Mouse (Mus musculus): ENCODE measurements around the gene Gpatch4. TPM values are rescaled to one million over a fixed set of nuclear protein-coding genes. Genes with fewer than 3 reads are reported as not detected.

Gene Gpatch4
- total and polyA plus RNA-seq, 3 experiments = 21.6 to 128 (median 49.1) TPM

DNA sequence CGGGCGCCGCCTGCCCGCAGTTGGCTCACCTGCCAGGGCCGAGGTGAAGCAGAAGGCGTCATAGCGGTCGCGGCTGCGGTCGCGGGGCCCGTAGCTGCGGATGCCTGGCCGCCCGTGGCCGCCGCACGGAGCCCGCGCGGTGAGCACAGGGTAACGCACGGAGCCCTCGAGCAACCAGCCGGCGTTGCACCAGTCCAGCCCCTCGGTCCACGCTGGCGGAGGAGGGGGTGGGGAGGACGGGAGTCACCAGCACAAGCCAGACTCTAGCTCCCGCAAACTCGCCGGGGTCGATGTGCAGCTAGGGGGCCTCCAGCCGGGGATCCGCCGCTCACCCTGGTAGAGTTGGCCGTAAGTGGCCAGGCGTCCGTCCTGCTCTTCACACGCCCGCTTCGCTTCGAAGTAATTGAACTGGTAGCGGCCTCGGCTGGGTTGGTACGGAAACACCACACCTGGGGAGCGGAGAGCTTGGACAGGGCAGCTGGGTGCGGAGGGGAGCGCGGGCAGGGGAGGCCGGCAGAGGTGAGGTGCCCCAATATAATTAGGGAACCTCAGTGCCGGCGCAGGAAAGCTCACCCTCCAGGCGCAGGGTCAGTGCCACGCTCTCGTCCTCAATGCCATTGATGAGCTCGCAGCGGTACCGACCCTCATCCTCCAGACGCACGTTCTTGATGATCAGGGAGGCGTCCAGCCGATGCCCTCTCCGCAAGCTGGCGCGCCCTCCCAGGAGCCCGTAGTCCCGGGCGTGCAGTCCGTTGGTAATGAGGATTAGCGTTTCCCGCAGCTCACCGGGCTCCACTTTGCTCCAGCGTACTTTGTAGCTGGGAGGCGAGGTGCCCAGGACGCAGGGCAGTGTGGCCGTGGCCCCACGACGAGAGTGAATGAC is 19.5 kb upstream of the Gpatch4 start:
- H3K27me3 ChIP-seq (replicated peaks) = peaks cover 80% of the 10 kb centered on the region
- dilution Hi-C loops (cut with MboI; ENCODE audit: extremely low pct_ligation_motif_present, extremely low pct_unique_long_range_greater_than_20kb, low sequenced_read_pairs) = no loop called here

DNA sequence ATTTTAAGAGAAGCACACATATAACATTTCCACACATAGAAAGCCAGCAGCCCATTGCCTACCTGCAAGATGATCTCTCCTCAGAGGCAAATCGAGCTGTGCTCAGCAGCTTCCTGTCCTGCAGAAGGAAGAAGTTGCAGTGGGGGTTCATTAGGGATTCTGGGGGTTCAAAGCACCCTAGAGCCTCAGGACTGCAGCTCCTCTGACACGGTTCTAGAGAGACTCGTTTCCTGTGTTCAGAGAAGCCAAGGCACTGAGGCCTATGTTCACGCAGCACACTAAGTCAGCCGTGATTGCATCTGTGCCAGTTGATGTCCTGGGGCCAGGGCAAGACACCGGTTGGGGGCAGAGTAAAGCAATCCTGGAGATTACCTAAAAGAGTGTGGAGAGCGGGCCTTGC is 16.1 kb upstream of the Gpatch4 start:
- DNase-seq (ENCODE audit: extremely low read depth) = no peak
- no peak overlapping the region for H3K4me2 ChIP-seq (ENCODE audit: insufficient read depth, low read depth, poor library complexity, severe bottlenecking)
- no peaks in the 10 kb centered on the region for H3K36me3 ChIP-seq (replicated peaks in 1 of 2; ENCODE audit: control insufficient read depth in 1 of 2, insufficient read depth in 1 of 2, low read length in 1 of 2)
- H3K4me3 ChIP-seq (replicated peaks in 1 of 3; ENCODE audit: low read depth in 2 of 3, low read length in 2 of 3, poor library complexity in 1 of 3) = no peak overlapping the region
- H3K9ac ChIP-seq (ENCODE audit: insufficient read depth, low read depth) = no peak overlapping the region
- TF ChIP-seq NELFE (IDR thresholded peaks at IDR 0.05; ENCODE audit: low read depth, low read length) (no peak), KAT2A (IDR thresholded peaks at IDR 0.05; ENCODE audit: insufficient replicate concordance, low read length) (no peak), MYC (IDR thresholded peaks at IDR 0.05; ENCODE audit: low read depth, low read length) (no peak), ELF1 (IDR thresholded peaks at IDR 0.05; ENCODE audit: low read depth, low read length) (no peak), ZC3H11A (IDR thresholded peaks at IDR 0.05; ENCODE audit: low read depth, low read length) (no peak), USF1 (IDR thresholded peaks at IDR 0.05; ENCODE audit: low read depth, low read length) (no peak)
- dilution Hi-C loops (cut with MboI; ENCODE audit: extremely low pct_ligation_motif_present, extremely low pct_unique_long_range_greater_than_20kb, low sequenced_read_pairs) (no loop called here), in situ Hi-C loops (cut with MboI; ENCODE audit: low pct_ligation_motif_present, low pct_unique_long_range_greater_than_20kb, low sequenced_read_pairs) (no loop called here)
- H3K4me1 ChIP-seq (ENCODE audit: control insufficient read depth in 1 of 2, insufficient read depth in 2 of 2) = peaks cover 17 to 18% of the 10 kb centered on the region in 2 experiments
- H3K9me3 ChIP-seq (replicated peaks; ENCODE audit: low read length) = peaks cover 27% of the 10 kb centered on the region
- H3K27ac ChIP-seq (ENCODE audit: insufficient read depth, low read depth) = no peak overlapping the region
- no peaks in the 10 kb centered on the region for H3K79me2 ChIP-seq (replicated peaks; ENCODE audit: control insufficient read depth, extremely low read depth, insufficient read depth, poor library complexity, severe bottlenecking)
- H3K27me3 ChIP-seq (replicated peaks) = peaks cover 72% of the 10 kb centered on the region

More for the DNA sequence above, 19.5 kb upstream of the Gpatch4 start:
- Histone ChIP-seq H3K4me2 (ENCODE audit: insufficient read depth, low read depth, poor library complexity, severe bottlenecking) (peak overlapping the region; percentile 82), H3K4me1 (ENCODE audit: control insufficient read depth in 1 of 2, insufficient read depth in 2 of 2) (peaks cover 12 to 18% of the 10 kb centered on the region in 2 experiments; a peak in 3 of 4 replicates), H3K4me3 (replicated peaks in 1 of 3; ENCODE audit: low read depth in 2 of 3, low read length in 2 of 3, poor library complexity in 1 of 3) (peak overlapping the region in 1 of 3 experiments; percentile 55), H3K9me3 (replicated peaks; ENCODE audit: low read length) (peaks cover 26% of the 10 kb centered on the region), H3K27ac (ENCODE audit: insufficient read depth, low read depth) (no peak overlapping the region), H3K79me2 (replicated peaks; ENCODE audit: control insufficient read depth, extremely low read depth, insufficient read depth, poor library complexity, severe bottlenecking) (no peaks in the 10 kb centered on the region), H3K36me3 (replicated peaks in 1 of 2; ENCODE audit: control insufficient read depth in 1 of 2, insufficient read depth in 1 of 2, low read length in 1 of 2) (no peaks in the 10 kb centered on the region), H3K9ac (ENCODE audit: insufficient read depth, low read depth) (no peak overlapping the region)
- no peak for DNase-seq (ENCODE audit: extremely low read depth)
- TF ChIP-seq JUN (IDR thresholded peaks at IDR 0.05; ENCODE audit: insufficient read depth, low read depth, low read length) (no peak), CHD1 (IDR thresholded peaks at IDR 0.05; ENCODE audit: low read depth, low read length) (no peak), RAD21 (IDR thresholded peaks at IDR 0.05; ENCODE audit: low read depth, low read length) (no peak), TBP (conservative IDR thresholded peaks at IDR 0.05; ENCODE audit: low read depth, low read length) (no peak), KAT2A (IDR thresholded peaks at IDR 0.05; ENCODE audit: insufficient replicate concordance, low read length) (no peak), ZMIZ1 (IDR thresholded peaks at IDR 0.05; ENCODE audit: low read depth, low read length) (no peak), RCOR1 (conservative IDR thresholded peaks at IDR 0.05; ENCODE audit: low read depth, low read length) (no peak), USF1 (IDR thresholded peaks at IDR 0.05; ENCODE audit: low read depth, low read length) (no peak), HCFC1 (IDR thresholded peaks at IDR 0.05; ENCODE audit: low read depth, low read length) (no peak), CHD2 (IDR thresholded peaks at IDR 0.05; ENCODE audit: low read length) (no peak), POLR2A (IDR thresholded peaks at IDR 0.05; ENCODE audit: low read depth, low read length) (no peak), EP300 (IDR thresholded peaks at IDR 0.05; ENCODE audit: low read length) (no peak), ZC3H11A (IDR thresholded peaks at IDR 0.05; ENCODE audit: low read depth, low read length) (no peak), ETS1 (conservative IDR thresholded peaks at IDR 0.05; ENCODE audit: low read depth, low read length) (no peak), SIN3A (IDR thresholded peaks at IDR 0.05; ENCODE audit: low read length) (no peak), GABPA (IDR thresholded peaks at IDR 0.05; ENCODE audit: insufficient replicate concordance, low read depth, low read length) (no peak), PAX5 (IDR thresholded peaks at IDR 0.05; ENCODE audit: low read length) (no peak)
- in situ Hi-C loops (cut with MboI; ENCODE audit: low pct_ligation_motif_present, low pct_unique_long_range_greater_than_20kb, low sequenced_read_pairs) = loop anchor here (5.0 kb wide), 1 partner anchor 59 kb away; the partner anchor contains the start of gene Iqgap3
